Comparison of ENCODE assay signal across 8 mouse cellular contexts in the genomic region with DNA sequence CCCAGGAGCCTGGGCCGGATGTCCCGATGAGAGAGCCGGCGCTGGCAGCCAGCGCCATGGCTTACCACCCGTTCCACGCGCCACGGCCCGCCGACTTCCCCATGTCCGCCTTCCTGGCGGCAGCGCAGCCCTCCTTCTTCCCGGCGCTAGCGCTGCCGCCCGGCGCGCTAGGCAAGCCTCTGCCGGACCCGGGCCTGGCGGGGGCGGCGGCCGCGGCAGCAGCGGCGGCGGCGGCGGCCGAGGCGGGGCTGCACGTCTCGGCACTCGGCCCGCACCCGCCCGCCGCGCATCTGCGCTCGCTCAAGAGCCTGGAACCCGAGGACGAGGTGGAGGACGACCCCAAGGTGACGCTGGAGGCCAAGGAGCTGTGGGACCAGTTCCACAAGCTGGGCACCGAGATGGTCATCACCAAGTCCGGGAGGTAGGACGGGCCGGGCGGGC. TPM values are rescaled to one million over a fixed set of nuclear protein-coding genes. Genes with fewer than 3 reads are reported as not detected.
DNase-seq lines count a peak whose midpoint lies in the region; ATAC-seq and TF ChIP-seq lines count a peak whose summit lies in the region.

No protein-coding gene starts in this region.

- peak overlapping the region; percentile 90 for H3K9ac ChIP-seq in heart, embryonic 13.5 days
- H3K9ac ChIP-seq in hindbrain, postnatal 0 days (replicated peaks; ENCODE audit: low read length): peak overlapping the region; percentile 7; the same call in 1 of the 2 replicates

- H3K9me3 ChIP-seq in heart, embryonic 13.5 days: no peaks in the 10 kb centered on the region
- no peaks in the 10 kb centered on the region for H3K9me3 ChIP-seq in hindbrain, postnatal 0 days (ENCODE audit: low read length)

- TF ChIP-seq CTCF in hindbrain, postnatal 0 days (IDR thresholded peaks at IDR 0.05; ENCODE audit: low read depth): no peak

- peak overlapping the region; percentile 73 for H3K4me3 ChIP-seq in heart, embryonic 13.5 days
- H3K4me3 ChIP-seq in hindbrain, postnatal 0 days (ENCODE audit: low read length): peak overlapping the region; percentile 32

- no peak for ATAC-seq in heart, embryonic 13.5 days (ENCODE audit: extremely low read depth, insufficient number of reproducible peaks, low FRiP score, low TSS enrichment)
- ATAC-seq in hindbrain, postnatal 0 days: no peak
- ATAC-seq in megakaryocyte, adult 5-6 weeks (ENCODE audit: poor library complexity, severe bottlenecking): 0 out of 2 replicates have a peak, but pooled peaks have one; percentile 30
- ATAC-seq in erythroid progenitor cell, adult 5-6 weeks (replicated peaks; ENCODE audit: low FRiP score, poor library complexity, severe bottlenecking): no peak

- H3K27ac ChIP-seq in heart, embryonic 13.5 days (replicated peaks): peak overlapping the region; percentile 81
- H3K27ac ChIP-seq in hindbrain, postnatal 0 days: no peak overlapping the region

- no peaks in the 10 kb centered on the region for H3K36me3 ChIP-seq in heart, embryonic 13.5 days
- no peaks in the 10 kb centered on the region for H3K36me3 ChIP-seq in hindbrain, postnatal 0 days (ENCODE audit: insufficient read depth, low read length)

- 0% methylated on average over 27 of the region's 54 CpGs for WGBS in heart, embryonic 13.5 days
- under 1% methylated on average over 42 of the region's 54 CpGs for WGBS in hindbrain, postnatal 0 days

- peaks cover 96% of the 10 kb centered on the region for H3K27me3 ChIP-seq in heart, embryonic 13.5 days (replicated peaks)
- peaks cover 73% of the 10 kb centered on the region for H3K27me3 ChIP-seq in hindbrain, postnatal 0 days (ENCODE audit: insufficient read depth, low read length)

- DNase-seq in heart, adult 8-10 months (ENCODE audit: low spot score): no peak
- DNase-seq in embryo, embryonic 11 days: peak; percentile 69
- no peak for DNase-seq in hindbrain, postnatal 0 days (ENCODE audit: low spot score)
- DNase-seq in yolk sac, embryonic 10.5 days (ENCODE audit: low spot score): no peak
- no peak for DNase-seq in frontal cortex, postnatal 25 days (ENCODE audit: low spot score in 2 of 2)

- H3K4me1 ChIP-seq in heart, embryonic 13.5 days: peaks cover 60% of the 10 kb centered on the region
- H3K4me1 ChIP-seq in hindbrain, postnatal 0 days (ENCODE audit: insufficient read depth, low read length): no peaks in the 10 kb centered on the region

- peak overlapping the region; percentile 88 for H3K4me2 ChIP-seq in heart, embryonic 13.5 days
- H3K4me2 ChIP-seq in hindbrain, postnatal 0 days (ENCODE audit: low read depth, low read length): peak overlapping the region; percentile 52

RNA-seq across cellular contexts. Expression of gene Tbx2, which starts 0.8 kb away (rescaled TPM):
- polyA plus RNA-seq in heart, embryonic 13.5 days (2015; fragmentation: Nextera tagmentation; extraction: Ambion mirVana): 2.0 and 2.9 TPM in 2 replicates
- 1 to 10 TPM; 4.1 to 6.6 (median 4.7) TPM for total RNA-seq in heart, adult 8-10 months (2022)
- 3.6 and 7.9 TPM in 2 replicates for total RNA-seq in hindbrain, postnatal 0 days (2014; rRNA removed)
- 0.70 and 0.86 TPM in 2 replicates for polyA plus RNA-seq in hindbrain, postnatal 0 days (2015; fragmentation: Nextera tagmentation; extraction: Ambion mirVana)
- total RNA-seq in megakaryocyte, adult 5-6 weeks (2015): 0.04 TPM in 1 of 2 replicates, not detected in the other
- total RNA-seq in megakaryocyte, adult 5-6 weeks (2017): 0.04 TPM in 1 of 2 replicates, not detected in the other
- total RNA-seq in erythroid progenitor cell, adult 5-6 weeks (2015; ENCODE audit: low replicate concordance): 1.1 TPM in 1 of 2 replicates, not detected in the other
- 1.4 TPM in 1 of 2 replicates, not detected in the other for total RNA-seq in erythroid progenitor cell, adult 5-6 weeks (2017; ENCODE audit: low replicate concordance)

RNA-seq across cellular contexts. Expression of gene Gm11444, which starts 17.0 kb away (rescaled TPM):
- polyA plus RNA-seq in heart, embryonic 13.5 days (2015; fragmentation: Nextera tagmentation; extraction: Ambion mirVana): not detected in 2 replicates
- not detected for total RNA-seq in heart, adult 8-10 months (2022)
- total RNA-seq in hindbrain, postnatal 0 days (2014; rRNA removed): not detected in 2 replicates
- not detected in 2 replicates for polyA plus RNA-seq in hindbrain, postnatal 0 days (2015; fragmentation: Nextera tagmentation; extraction: Ambion mirVana)
- not detected in 2 replicates for total RNA-seq in megakaryocyte, adult 5-6 weeks (2015)
- not detected in 2 replicates for total RNA-seq in megakaryocyte, adult 5-6 weeks (2017)
- total RNA-seq in erythroid progenitor cell, adult 5-6 weeks (2015; ENCODE audit: low replicate concordance): not detected in 2 replicates
- total RNA-seq in erythroid progenitor cell, adult 5-6 weeks (2017; ENCODE audit: low replicate concordance): not detected in 2 replicates

RNA-seq across cellular contexts. Expression of gene Tbx4, which starts 53.1 kb away (rescaled TPM):
- 2.5 and 3.2 TPM in 2 replicates for polyA plus RNA-seq in heart, embryonic 13.5 days (2015; fragmentation: Nextera tagmentation; extraction: Ambion mirVana)
- not detected for total RNA-seq in heart, adult 8-10 months (2022)
- total RNA-seq in hindbrain, postnatal 0 days (2014; rRNA removed): 0.18 and 0.47 TPM in 2 replicates
- polyA plus RNA-seq in hindbrain, postnatal 0 days (2015; fragmentation: Nextera tagmentation; extraction: Ambion mirVana): 0.20 and 0.23 TPM in 2 replicates
- total RNA-seq in megakaryocyte, adult 5-6 weeks (2015): not detected in 2 replicates
- total RNA-seq in megakaryocyte, adult 5-6 weeks (2017): not detected in 2 replicates
- not detected in 2 replicates for total RNA-seq in erythroid progenitor cell, adult 5-6 weeks (2015; ENCODE audit: low replicate concordance)
- total RNA-seq in erythroid progenitor cell, adult 5-6 weeks (2017; ENCODE audit: low replicate concordance): not detected in 2 replicates
